Mouse (Mus musculus) layer of hippocampus, adult 2 months (tissue): ENCODE data around the gene Mup8. TPM values are rescaled to one million over a fixed set of nuclear protein-coding genes. Genes with fewer than 3 reads are reported as not detected.
"Not testable (repeated sequence)": the region's sequence is repeated elsewhere in the genome, so short reads cannot be mapped to it uniquely, and the experiment has no call there.

Experiments used
- DNase-seq, 2 experiments: peaks; one replicate each; pipeline ENCODE4 v3.0.0; 2022; ENCODE audit warnings: low spot score in 2 of 2
- H3K27ac ChIP-seq: fragments of 200-600 bp; 2 replicates; pipeline ENCODE4 v1.8.1; 2022
- H3K4me3 ChIP-seq: fragments of 200-600 bp; 2 replicates; pipeline ENCODE4 v1.8.1; 2022; ENCODE audit warnings: mild to moderate bottlenecking
- long read RNA-seq, 2 experiments: library from polyadenylated mRNA; stranded (forward); transcript quantifications; one replicate each; pipeline ENCODE4 v2.0.0; 2021; ENCODE audit warnings: borderline mapping rate in 2 of 2
- total RNA-seq, 2 experiments: library from RNA; stranded (reverse); gene quantifications; 2 replicates each; pipeline ENCODE4 v1.2.3; 2021

Gene Mup8
- total RNA-seq = not detected
- long read RNA-seq, experiment 1 = 0 reads
- long read RNA-seq, experiment 2 = 0 reads

- not testable (repeated sequence) for H3K27ac ChIP-seq, DNase-seq, H3K4me3 ChIP-seq
Measured at GRCm38 (mm10) chr4:60222499-60222898, at the start of gene Mup8. Mup8 (minus strand) TSS chr4:60222599.

- DNase-seq = not testable (repeated sequence)
Measured at GRCm38 (mm10) chr4:60265977-60266770, 43.8 kb upstream of the Mup8 start.

GRCm38 (mm10) chr4:60262706-60263105 lies 40.3 kb upstream of the Mup8 start:
- not testable (repeated sequence) for DNase-seq, H3K27ac ChIP-seq, H3K4me3 ChIP-seq

More at GRCm38 (mm10) chr4:60265977-60266770, 43.8 kb upstream of the Mup8 start:
- not testable (repeated sequence) for H3K27ac ChIP-seq, H3K4me3 ChIP-seq

Other genes starting within 250 kb of the Mup8 start
- gene Mup7, start 152.1 kb downstream of the Mup8 start, total RNA-seq = not detected
- not detected for gene Mup2, start 68.3 kb downstream of the Mup8 start, total RNA-seq
- not detected for gene Mup9, start 199.4 kb upstream of the Mup8 start, total RNA-seq